Mouse (Mus musculus): ENCODE data around the gene Zwint. TPM values are rescaled to one million over a fixed set of nuclear protein-coding genes. Genes with fewer than 3 reads are reported as not detected.
A peak's percentile ranks its signal among the peaks of the same experiment; 100 is the strongest.

Gene Zwint
- 259 and 261 TPM in 2 replicates for polyA plus RNA-seq (2014; fragmentation: Nextera tagmentation; extraction: Ambion mirVana)

DNA sequence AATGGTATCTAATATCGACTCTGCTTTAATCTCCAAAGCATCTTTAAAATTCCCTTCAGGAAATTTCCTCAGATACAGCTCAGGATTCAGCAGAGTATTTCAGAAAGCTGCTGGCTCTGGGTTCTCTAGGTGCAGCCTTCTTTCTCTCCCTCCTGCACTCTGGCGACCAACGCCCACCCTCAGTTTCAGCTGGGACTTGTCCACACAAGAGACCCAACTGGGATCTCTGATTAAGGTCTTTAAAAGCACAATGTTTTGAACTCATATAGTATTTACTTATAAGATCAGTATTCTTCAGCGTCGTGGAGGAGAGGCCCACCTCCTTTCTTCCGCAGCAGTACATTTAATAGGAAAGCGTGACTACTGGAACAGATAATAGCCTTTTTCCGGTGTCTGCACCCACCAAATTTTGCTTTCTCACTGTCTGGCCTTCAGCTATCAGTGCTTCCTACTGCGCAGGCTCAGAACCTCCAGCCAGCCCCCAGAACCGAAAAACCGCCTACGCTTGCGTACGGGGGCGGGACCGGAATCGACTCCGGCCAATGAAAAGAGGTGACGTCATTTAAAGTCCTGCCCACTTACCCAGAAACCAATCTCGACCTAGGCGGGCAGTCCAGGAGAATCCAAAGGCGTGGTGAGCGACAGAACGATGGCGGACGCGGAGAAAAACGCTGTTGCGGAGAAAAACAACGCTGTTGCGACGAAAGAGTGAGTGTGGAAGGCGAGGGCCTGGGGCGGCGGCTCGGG is at the start of gene Zwint:
Zwint (plus strand) TSS at position 576 of the 747 bp plus-strand sequence.
- peaks cover 8 to 9% of the 10 kb centered on the region in 2 experiments; a peak in 3 of 4 replicates for H3K4me1 ChIP-seq (ENCODE audit: control insufficient read depth in 2 of 2, insufficient read depth in 2 of 2, low read length in 2 of 2)
- H3K9me3 ChIP-seq (ENCODE audit: control insufficient read depth, low read length): no peaks in the 10 kb centered on the region
- peak within 1 kb of the TSS; percentile 85 for H3K4me2 ChIP-seq (ENCODE audit: low read length)
- peak within 1 kb of the TSS; percentile 88 for H3K9ac ChIP-seq (ENCODE audit: low read length)
- WGBS: 2% methylated on average over 36 of the region's 36 CpGs
- H3K4me3 ChIP-seq (ENCODE audit: control insufficient read depth in 1 of 2, insufficient read depth in 1 of 2, low read depth in 1 of 2, low read length in 2 of 2): peak within 1 kb of the TSS; percentile 74 to 81
- peak; percentile 96 for ATAC-seq (ENCODE audit: insufficient number of reproducible peaks, insufficient read depth, low FRiP score, low read depth)
- H3K27ac ChIP-seq (replicated peaks in 1 of 2; ENCODE audit: control insufficient read depth in 1 of 2, insufficient read depth in 1 of 2, low read depth in 2 of 2, low read length in 2 of 2): peak within 1 kb of the TSS; percentile 95
- H3K27me3 ChIP-seq (ENCODE audit: control insufficient read depth, insufficient read depth, low read length): no peaks in the 10 kb centered on the region
- H3K36me3 ChIP-seq (ENCODE audit: control insufficient read depth, insufficient read depth, low read length): peaks cover 35% of the 10 kb centered on the region

GRCm38 (mm10) chr10:72613125-72613915 is 41.3 kb upstream of the Zwint start:
- Histone ChIP-seq H3K9ac (ENCODE audit: low read length) (no peak overlapping the region), H3K27me3 (ENCODE audit: control insufficient read depth, insufficient read depth, low read length) (no peaks in the 10 kb centered on the region), H3K9me3 (ENCODE audit: control insufficient read depth, low read length) (no peaks in the 10 kb centered on the region), H3K36me3 (ENCODE audit: control insufficient read depth, insufficient read depth, low read length) (no peaks in the 10 kb centered on the region), H3K4me3 (ENCODE audit: control insufficient read depth in 1 of 2, insufficient read depth in 1 of 2, low read depth in 1 of 2, low read length in 2 of 2) (no peak overlapping the region), H3K4me1 (ENCODE audit: control insufficient read depth in 2 of 2, insufficient read depth in 2 of 2, low read length in 2 of 2) (no peaks in the 10 kb centered on the region), H3K4me2 (ENCODE audit: low read length) (no peak overlapping the region), H3K27ac (replicated peaks in 1 of 2; ENCODE audit: control insufficient read depth in 1 of 2, insufficient read depth in 1 of 2, low read depth in 2 of 2, low read length in 2 of 2) (no peak overlapping the region)
- ATAC-seq (ENCODE audit: insufficient number of reproducible peaks, insufficient read depth, low FRiP score, low read depth): no peak
- WGBS: 57% methylated on average over 5 of the region's 5 CpGs

GRCm38 (mm10) chr10:72616153-72616552 is 38.5 kb upstream of the Zwint start:
- Histone ChIP-seq H3K4me1 (ENCODE audit: control insufficient read depth in 2 of 2, insufficient read depth in 2 of 2, low read length in 2 of 2) (no peaks in the 10 kb centered on the region), H3K9me3 (ENCODE audit: control insufficient read depth, low read length) (no peaks in the 10 kb centered on the region), H3K27me3 (ENCODE audit: control insufficient read depth, insufficient read depth, low read length) (no peaks in the 10 kb centered on the region), H3K4me2 (ENCODE audit: low read length) (no peak overlapping the region), H3K4me3 (ENCODE audit: control insufficient read depth in 1 of 2, insufficient read depth in 1 of 2, low read depth in 1 of 2, low read length in 2 of 2) (no peak overlapping the region), H3K36me3 (ENCODE audit: control insufficient read depth, insufficient read depth, low read length) (no peaks in the 10 kb centered on the region), H3K27ac (replicated peaks in 1 of 2; ENCODE audit: control insufficient read depth in 1 of 2, insufficient read depth in 1 of 2, low read depth in 2 of 2, low read length in 2 of 2) (no peak overlapping the region), H3K9ac (ENCODE audit: low read length) (no peak overlapping the region)
- WGBS: 78% methylated on average over 2 of the region's 2 CpGs
- ATAC-seq (ENCODE audit: insufficient number of reproducible peaks, insufficient read depth, low FRiP score, low read depth): no peak

GRCm38 (mm10) chr10:72620527-72620926 is 34.1 kb upstream of the Zwint start:
- Histone ChIP-seq H3K9me3 (ENCODE audit: control insufficient read depth, low read length) (no peaks in the 10 kb centered on the region), H3K27ac (replicated peaks in 1 of 2; ENCODE audit: control insufficient read depth in 1 of 2, insufficient read depth in 1 of 2, low read depth in 2 of 2, low read length in 2 of 2) (no peak overlapping the region), H3K4me2 (ENCODE audit: low read length) (no peak overlapping the region), H3K9ac (ENCODE audit: low read length) (no peak overlapping the region), H3K4me3 (ENCODE audit: control insufficient read depth in 1 of 2, insufficient read depth in 1 of 2, low read depth in 1 of 2, low read length in 2 of 2) (no peak overlapping the region), H3K27me3 (ENCODE audit: control insufficient read depth, insufficient read depth, low read length) (no peaks in the 10 kb centered on the region), H3K4me1 (ENCODE audit: control insufficient read depth in 2 of 2, insufficient read depth in 2 of 2, low read length in 2 of 2) (no peaks in the 10 kb centered on the region), H3K36me3 (ENCODE audit: control insufficient read depth, insufficient read depth, low read length) (no peaks in the 10 kb centered on the region)
- whole genome bisulfite sequencing: 43% methylated on average over 2 of the region's 2 CpGs
- ATAC-seq (ENCODE audit: insufficient number of reproducible peaks, insufficient read depth, low FRiP score, low read depth): no peak

DNA sequence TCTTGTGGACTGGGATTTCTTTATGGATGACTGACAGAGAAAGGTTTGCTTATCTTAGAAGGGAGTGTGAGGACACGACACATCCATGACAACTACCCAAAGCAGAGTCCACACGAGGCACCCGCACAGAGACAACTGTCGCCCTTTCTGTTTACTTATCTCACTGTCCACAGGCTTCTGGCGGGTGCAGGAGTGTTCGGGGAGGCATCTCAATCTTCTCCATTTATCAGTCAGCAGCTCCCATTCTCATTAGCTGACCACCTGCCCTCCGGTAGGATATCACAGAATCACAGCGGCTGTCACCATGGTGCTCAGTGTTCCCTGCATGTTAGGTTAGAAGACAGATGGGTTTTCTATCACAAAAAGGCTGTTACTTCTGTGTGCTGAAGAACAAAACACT is 31.1 kb upstream of the Zwint start:
- no peak overlapping the region for H3K27ac ChIP-seq (replicated peaks in 1 of 2; ENCODE audit: control insufficient read depth in 1 of 2, insufficient read depth in 1 of 2, low read depth in 2 of 2, low read length in 2 of 2)
- H3K27me3 ChIP-seq (ENCODE audit: control insufficient read depth, insufficient read depth, low read length): no peaks in the 10 kb centered on the region
- no peak for ATAC-seq (ENCODE audit: insufficient number of reproducible peaks, insufficient read depth, low FRiP score, low read depth)
- no peak overlapping the region for H3K4me2 ChIP-seq (ENCODE audit: low read length)
- H3K4me1 ChIP-seq (ENCODE audit: control insufficient read depth in 2 of 2, insufficient read depth in 2 of 2, low read length in 2 of 2): no peaks in the 10 kb centered on the region
- H3K36me3 ChIP-seq (ENCODE audit: control insufficient read depth, insufficient read depth, low read length): no peaks in the 10 kb centered on the region
- H3K9me3 ChIP-seq (ENCODE audit: control insufficient read depth, low read length): no peaks in the 10 kb centered on the region
- 23% methylated on average over 8 of the region's 8 CpGs for WGBS
- H3K9ac ChIP-seq (ENCODE audit: low read length): no peak overlapping the region
- no peak overlapping the region for H3K4me3 ChIP-seq (ENCODE audit: control insufficient read depth in 1 of 2, insufficient read depth in 1 of 2, low read depth in 1 of 2, low read length in 2 of 2)

DNA sequence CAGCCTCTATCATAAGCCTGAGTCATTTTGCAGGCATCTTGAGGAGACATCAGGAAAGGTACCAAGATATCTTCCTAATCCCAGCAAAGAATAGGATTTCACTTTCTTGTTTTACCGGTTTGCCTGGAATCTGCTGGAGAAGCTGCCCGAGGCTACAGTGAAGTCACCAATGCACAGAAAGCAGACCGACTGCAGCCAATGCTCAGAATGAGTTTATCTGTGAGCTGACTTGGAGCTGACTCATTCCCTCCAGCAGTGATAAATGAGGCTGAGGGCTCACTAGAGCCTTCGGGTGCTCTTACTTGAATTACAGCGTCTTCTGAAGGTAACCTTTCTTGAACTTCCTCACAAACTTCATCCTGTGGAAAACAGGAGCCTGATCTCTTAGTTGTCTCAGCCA is 20.5 kb upstream of the Zwint start:
- Histone ChIP-seq H3K36me3 (ENCODE audit: control insufficient read depth, insufficient read depth, low read length) (no peaks in the 10 kb centered on the region), H3K27ac (replicated peaks in 1 of 2; ENCODE audit: control insufficient read depth in 1 of 2, insufficient read depth in 1 of 2, low read depth in 2 of 2, low read length in 2 of 2) (no peak overlapping the region; a peak in 1 of 4 replicates), H3K9me3 (ENCODE audit: control insufficient read depth, low read length) (no peaks in the 10 kb centered on the region), H3K27me3 (ENCODE audit: control insufficient read depth, insufficient read depth, low read length) (no peaks in the 10 kb centered on the region), H3K9ac (ENCODE audit: low read length) (no peak overlapping the region), H3K4me1 (ENCODE audit: control insufficient read depth in 2 of 2, insufficient read depth in 2 of 2, low read length in 2 of 2) (no peaks in the 10 kb centered on the region; a peak in 2 of 4 replicates), H3K4me2 (ENCODE audit: low read length) (no peak overlapping the region), H3K4me3 (ENCODE audit: control insufficient read depth in 1 of 2, insufficient read depth in 1 of 2, low read depth in 1 of 2, low read length in 2 of 2) (no peak overlapping the region)
- ATAC-seq (ENCODE audit: insufficient number of reproducible peaks, insufficient read depth, low FRiP score, low read depth): no peak
- 14% methylated on average over 5 of the region's 5 CpGs for WGBS

DNA sequence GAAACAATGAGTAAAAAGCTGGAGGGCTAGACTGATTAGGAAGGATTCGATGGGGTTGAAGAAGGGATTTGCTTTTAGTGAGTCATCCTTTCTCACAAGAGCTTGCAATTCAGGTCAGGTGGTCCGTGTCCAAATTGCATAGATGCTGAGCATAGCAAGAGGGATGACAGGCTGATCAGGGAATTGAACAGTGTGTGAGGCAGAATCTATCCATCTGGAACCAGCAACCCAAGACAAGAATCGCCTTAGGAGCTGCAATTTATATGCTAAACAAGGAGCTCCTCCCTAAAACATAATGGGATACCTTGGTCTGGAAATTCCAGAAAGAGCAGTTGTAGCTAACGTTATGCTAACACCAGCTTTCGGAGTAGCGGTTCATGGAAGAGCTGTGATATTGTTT is 3.8 kb upstream of the Zwint start:
- H3K9me3 ChIP-seq (ENCODE audit: control insufficient read depth, low read length): no peaks in the 10 kb centered on the region
- H3K4me2 ChIP-seq (ENCODE audit: low read length): no peak overlapping the region
- peaks cover 4 to 7% of the 10 kb centered on the region in 2 experiments; a peak in 3 of 4 replicates for H3K4me1 ChIP-seq (ENCODE audit: control insufficient read depth in 2 of 2, insufficient read depth in 2 of 2, low read length in 2 of 2)
- H3K9ac ChIP-seq (ENCODE audit: low read length): no peak overlapping the region
- no peak overlapping the region for H3K27ac ChIP-seq (replicated peaks in 1 of 2; ENCODE audit: control insufficient read depth in 1 of 2, insufficient read depth in 1 of 2, low read depth in 2 of 2, low read length in 2 of 2)
- no peaks in the 10 kb centered on the region for H3K27me3 ChIP-seq (ENCODE audit: control insufficient read depth, insufficient read depth, low read length)
- no peak for ATAC-seq (ENCODE audit: insufficient number of reproducible peaks, insufficient read depth, low FRiP score, low read depth)
- no peaks in the 10 kb centered on the region for H3K36me3 ChIP-seq (ENCODE audit: control insufficient read depth, insufficient read depth, low read length)
- no peak overlapping the region for H3K4me3 ChIP-seq (ENCODE audit: control insufficient read depth in 1 of 2, insufficient read depth in 1 of 2, low read depth in 1 of 2, low read length in 2 of 2)
- WGBS: 57% methylated on average over 6 of the region's 6 CpGs
